Mouse (Mus musculus): ENCODE results near the gene Ino80b. TPM values are rescaled to one million over a fixed set of nuclear protein-coding genes. Genes with fewer than 3 reads are reported as not detected.

The Ino80b gene
- polyA plus RNA-seq, 1 experiment from 2014 or later = 18.2 TPM

DNA sequence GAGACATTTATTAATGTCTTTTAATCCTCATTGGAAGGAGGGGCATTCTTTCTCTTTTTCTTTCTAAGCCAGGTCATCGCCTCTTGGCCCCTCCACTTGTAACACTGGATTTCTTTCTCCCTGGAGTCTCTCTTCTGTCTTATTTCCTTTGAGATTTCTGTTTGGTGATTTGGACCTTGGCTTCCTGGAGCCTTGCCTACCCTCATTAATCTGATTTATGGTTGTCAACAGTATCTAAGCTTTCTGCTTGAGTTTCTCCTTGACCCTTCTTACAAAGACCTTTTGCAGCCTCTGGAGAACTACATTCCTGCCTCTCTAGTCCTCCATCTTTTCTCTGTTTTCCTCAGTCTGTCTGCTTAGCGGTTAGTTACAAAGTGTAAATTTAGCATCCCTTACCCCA is 26.8 kb downstream of the Ino80b start:
- no peak for ATAC-seq (ENCODE audit: insufficient number of reproducible peaks, low FRiP score, low TSS enrichment, low read depth)
- no peak overlapping the region for H3K9ac ChIP-seq
- H3K9me3 ChIP-seq (replicated peaks) = no peaks in the 10 kb centered on the region
- no peak overlapping the region for H3K27ac ChIP-seq (replicated peaks)
- H3K36me3 ChIP-seq = no peaks in the 10 kb centered on the region
- no peak overlapping the region for H3K4me2 ChIP-seq (replicated peaks)
- peaks cover 8% of the 10 kb centered on the region for H3K27me3 ChIP-seq
- H3K4me1 ChIP-seq = peaks cover 21% of the 10 kb centered on the region
- 75% methylated on average over 2 of the region's 2 CpGs for WGBS
- H3K4me3 ChIP-seq (replicated peaks) = no peak overlapping the region

DNA sequence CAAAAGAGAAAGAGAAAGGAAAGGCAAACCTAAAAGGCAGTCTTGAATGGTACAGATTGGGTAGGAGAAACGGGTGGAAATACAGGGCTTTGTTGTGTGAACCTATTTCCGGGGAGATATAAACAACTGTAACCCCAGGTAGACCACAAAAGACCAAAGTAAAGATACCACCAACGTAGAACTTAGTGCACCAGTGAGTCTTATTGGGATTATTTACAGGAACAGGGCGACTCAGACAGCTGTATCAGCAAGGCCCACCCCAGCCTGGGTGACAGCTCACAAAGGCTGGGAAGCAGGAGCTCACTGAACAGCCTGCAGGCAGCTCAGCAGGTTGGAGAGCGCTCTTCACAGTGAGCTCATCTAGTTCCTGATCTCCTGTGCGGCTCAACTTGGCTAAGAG is 29.3 kb downstream of the Ino80b start:
- 32% methylated on average over 6 of the region's 6 CpGs for WGBS
- ATAC-seq (ENCODE audit: insufficient number of reproducible peaks, low FRiP score, low TSS enrichment, low read depth) = no peak
- Histone ChIP-seq H3K9ac (no peak overlapping the region), H3K9me3 (replicated peaks) (no peaks in the 10 kb centered on the region), H3K27ac (replicated peaks) (no peak overlapping the region), H3K36me3 (no peaks in the 10 kb centered on the region), H3K4me1 (0 out of 2 replicates have a peak, but pooled peaks cover 4% of the 10 kb centered on the region), H3K4me3 (replicated peaks) (no peak overlapping the region), H3K4me2 (replicated peaks) (no peak overlapping the region), H3K27me3 (peaks cover 23% of the 10 kb centered on the region)

DNA sequence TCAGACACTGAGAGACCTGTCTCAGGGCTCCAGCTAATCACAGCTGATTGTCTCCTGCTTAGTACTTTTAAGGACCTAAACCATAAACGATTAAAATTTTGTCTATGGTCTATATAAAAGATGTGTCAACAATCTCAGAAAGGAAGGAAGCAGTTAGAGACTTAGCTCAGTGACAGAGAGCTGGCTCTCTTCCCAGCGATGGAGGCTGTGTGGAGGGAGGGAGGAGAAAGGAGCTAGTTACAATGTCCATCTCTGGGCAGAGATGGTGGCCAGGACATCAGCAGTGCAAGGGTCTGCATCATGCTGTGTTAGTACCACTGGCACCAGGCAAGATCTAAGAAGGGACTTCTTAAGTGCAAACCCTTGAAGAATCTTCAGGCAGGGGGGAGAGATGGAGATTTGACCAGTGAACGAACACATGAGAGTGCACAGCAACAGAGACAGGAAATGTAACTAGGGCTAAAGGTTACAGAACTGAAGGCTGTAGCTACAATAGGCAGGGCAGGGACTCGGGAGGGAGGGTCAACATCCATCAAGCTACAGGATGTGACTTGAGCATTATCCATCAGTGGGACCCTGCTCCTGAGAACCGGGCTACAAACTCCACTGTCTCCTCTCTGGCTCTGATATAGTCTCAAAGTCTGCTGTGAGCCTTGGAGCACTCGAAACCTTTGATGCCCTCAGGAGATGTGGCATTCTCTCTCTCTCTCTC is 32.7 kb downstream of the Ino80b start:
- H3K9ac ChIP-seq = no peak overlapping the region
- no peak for ATAC-seq (ENCODE audit: insufficient number of reproducible peaks, low FRiP score, low TSS enrichment, low read depth)

DNA sequence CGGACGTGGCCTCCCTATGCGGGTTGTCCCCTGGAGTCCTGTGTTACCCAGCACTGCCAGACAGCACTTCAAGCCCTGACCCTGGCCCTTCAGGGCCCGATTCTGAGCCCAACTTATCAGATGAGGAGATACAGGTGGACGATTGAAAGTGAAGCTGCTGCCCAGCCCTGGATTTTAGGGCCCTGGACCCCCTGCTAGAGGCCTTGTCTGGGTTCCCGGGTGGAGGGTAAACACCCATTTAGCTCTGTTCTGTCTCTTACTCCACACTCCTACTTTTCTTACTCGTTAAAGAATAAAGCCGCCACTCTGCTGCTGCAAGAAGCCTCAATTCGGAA is 37.3 kb downstream of the Ino80b start:
- Histone ChIP-seq H3K4me2 (replicated peaks) (peak overlapping the region; percentile 38; the same call in 1 of the 2 replicates), H3K4me1 (peaks cover 19% of the 10 kb centered on the region), H3K9ac (no peak overlapping the region), H3K36me3 (no peaks in the 10 kb centered on the region), H3K27ac (replicated peaks) (no peak overlapping the region), H3K27me3 (peaks cover 84% of the 10 kb centered on the region), H3K4me3 (replicated peaks) (peak overlapping the region; percentile 16; the same call in 1 of the 2 replicates), H3K9me3 (replicated peaks) (no peaks in the 10 kb centered on the region)
- ATAC-seq (ENCODE audit: insufficient number of reproducible peaks, low FRiP score, low TSS enrichment, low read depth) = no peak
- WGBS = 10% methylated on average over 9 of the region's 9 CpGs

More for the DNA sequence above, 32.7 kb downstream of the Ino80b start:
- Histone ChIP-seq H3K36me3 (no peaks in the 10 kb centered on the region), H3K27me3 (peaks cover 49% of the 10 kb centered on the region), H3K4me2 (replicated peaks) (no peak overlapping the region), H3K27ac (replicated peaks) (no peak overlapping the region), H3K4me3 (replicated peaks) (no peak overlapping the region), H3K9me3 (replicated peaks) (no peaks in the 10 kb centered on the region), H3K4me1 (peaks cover 3% of the 10 kb centered on the region)
- whole genome bisulfite sequencing = 31% methylated on average over 6 of the region's 6 CpGs

DNA sequence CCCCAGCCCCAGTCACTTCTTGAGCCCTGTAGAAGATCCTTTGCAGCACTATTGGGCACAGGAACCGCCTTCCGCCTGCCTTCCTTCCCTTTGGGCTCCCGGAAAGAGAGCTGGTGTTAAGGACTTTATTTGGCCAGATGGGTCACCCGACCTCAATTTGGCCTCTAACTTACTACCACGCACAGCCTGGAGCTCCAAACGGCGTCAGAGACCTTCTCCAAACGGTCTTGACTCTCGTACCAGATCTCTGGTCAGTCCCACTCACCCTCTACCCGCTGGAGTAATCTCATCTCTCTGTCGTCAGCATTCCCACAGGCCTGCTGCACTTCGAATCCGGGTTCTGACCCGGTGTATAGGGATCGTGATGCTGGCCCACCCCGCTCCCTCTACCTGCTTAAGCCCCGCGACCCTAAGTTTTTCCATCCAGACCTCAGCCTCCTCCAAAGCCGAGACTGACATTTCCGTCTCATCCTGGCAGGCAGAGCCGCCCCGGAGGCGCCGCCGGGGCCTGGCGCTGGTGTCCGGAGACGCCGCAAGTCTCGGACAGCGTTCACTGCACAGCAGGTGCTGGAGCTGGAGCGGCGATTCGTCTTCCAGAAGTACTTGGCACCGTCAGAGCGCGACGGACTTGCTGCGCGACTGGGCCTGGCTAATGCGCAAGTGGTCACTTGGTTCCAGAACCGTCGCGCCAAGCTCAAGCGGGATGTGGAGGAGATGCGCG is 37.9 kb downstream of the Ino80b start:
- Histone ChIP-seq H3K27me3 (peaks cover 84% of the 10 kb centered on the region), H3K9ac (no peak overlapping the region), H3K27ac (replicated peaks) (no peak overlapping the region), H3K36me3 (peaks cover 1% of the 10 kb centered on the region; the same call in 1 of the 2 replicates), H3K4me1 (peaks cover 19% of the 10 kb centered on the region), H3K9me3 (replicated peaks) (no peaks in the 10 kb centered on the region), H3K4me2 (replicated peaks) (peak overlapping the region; percentile 38), H3K4me3 (replicated peaks) (peak overlapping the region; percentile 16)
- no peak for ATAC-seq (ENCODE audit: insufficient number of reproducible peaks, low FRiP score, low TSS enrichment, low read depth)
- WGBS = 4% methylated on average over 47 of the region's 47 CpGs

DNA sequence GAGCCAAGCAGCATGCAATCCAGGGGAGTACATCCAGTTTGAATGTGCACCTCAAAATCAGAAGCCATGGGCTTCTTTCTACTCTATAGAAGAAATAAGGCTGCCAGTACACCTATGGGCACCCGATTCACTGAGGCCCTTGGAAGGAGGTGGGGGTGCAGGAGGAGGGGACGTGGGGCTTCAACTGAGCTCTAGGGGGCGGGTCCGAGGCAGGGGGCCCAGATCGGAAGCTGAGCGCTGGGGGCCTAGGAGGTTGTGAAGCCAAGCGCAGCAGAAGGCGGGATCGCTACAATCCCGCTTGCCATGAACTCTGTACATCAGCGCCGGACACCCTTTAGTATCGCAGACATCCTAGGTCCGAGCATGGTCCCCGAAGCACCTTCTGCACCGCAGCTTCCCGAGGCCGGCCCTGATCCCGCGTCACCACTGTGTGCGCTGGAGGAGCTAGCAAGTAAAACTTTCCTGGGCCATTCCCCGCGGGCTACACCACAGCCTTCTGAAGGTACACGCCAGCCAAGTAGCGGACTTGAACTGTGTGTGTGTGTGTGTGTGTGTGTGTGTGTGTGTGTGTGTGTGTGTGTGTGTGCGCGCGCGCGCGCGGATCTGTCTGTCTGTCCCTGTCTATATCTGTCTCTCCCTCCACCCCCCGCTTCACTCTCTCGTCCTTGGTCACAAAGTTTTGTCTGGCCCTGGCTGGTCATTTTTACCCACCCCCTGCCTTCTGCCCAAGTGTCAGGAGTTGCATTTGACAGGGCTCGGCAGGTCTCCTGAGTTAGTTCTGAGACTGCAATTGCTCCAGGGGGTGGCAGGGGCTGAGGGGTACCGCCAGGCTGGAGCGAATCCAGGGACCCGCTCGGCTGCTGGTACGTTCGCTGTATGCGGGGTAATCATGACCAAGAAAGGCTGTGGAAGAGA is 38.9 kb downstream of the Ino80b start, which contains the start of gene Lbx2:
Lbx2 (plus strand) TSS at position 247 of the 915 bp plus-strand sequence.
- no peak for ATAC-seq (ENCODE audit: insufficient number of reproducible peaks, low FRiP score, low TSS enrichment, low read depth)
- H3K36me3 ChIP-seq = peaks cover 9% of the 10 kb centered on the region
- H3K9ac ChIP-seq = no peak within 1 kb of the TSS
- peak within 1 kb of the TSS; percentile 28 for H3K4me3 ChIP-seq (replicated peaks)
- peaks cover 81% of the 10 kb centered on the region for H3K27me3 ChIP-seq
- H3K27ac ChIP-seq (replicated peaks) = no peak within 1 kb of the TSS
- peak within 1 kb of the TSS; percentile 38 for H3K4me2 ChIP-seq (replicated peaks)
- 6% methylated on average over 41 of the region's 42 CpGs for WGBS
- peaks cover 19% of the 10 kb centered on the region for H3K4me1 ChIP-seq
- no peaks in the 10 kb centered on the region for H3K9me3 ChIP-seq (replicated peaks)

DNA sequence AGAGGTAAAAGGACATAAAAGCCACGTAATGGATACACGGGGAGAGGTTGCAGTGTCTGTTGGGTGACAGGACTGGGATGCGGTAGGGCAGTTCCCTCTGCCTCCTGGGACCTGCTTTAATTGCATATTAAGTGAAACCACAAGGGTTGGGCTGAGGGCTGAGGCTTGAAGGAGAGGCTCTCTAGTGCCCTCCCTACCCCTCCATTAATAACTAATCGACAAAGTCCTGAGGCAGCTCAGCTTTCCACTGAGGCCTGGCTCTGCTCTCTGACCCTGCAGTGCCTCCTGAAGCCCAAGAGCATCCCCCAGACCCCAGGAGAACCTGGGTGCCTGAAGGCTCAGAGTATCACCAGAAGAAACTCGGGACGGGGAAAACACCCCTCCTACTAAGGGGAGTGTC is 40.8 kb downstream of the Ino80b start:
- H3K9me3 ChIP-seq (replicated peaks) = no peaks in the 10 kb centered on the region
- no peak overlapping the region for H3K9ac ChIP-seq
- no peak overlapping the region for H3K4me2 ChIP-seq (replicated peaks)
- no peak for ATAC-seq (ENCODE audit: insufficient number of reproducible peaks, low FRiP score, low TSS enrichment, low read depth)
- H3K4me1 ChIP-seq = peaks cover 20% of the 10 kb centered on the region
- no peak overlapping the region for H3K4me3 ChIP-seq (replicated peaks)
- 8% methylated on average over 6 of the region's 6 CpGs for WGBS
- H3K27ac ChIP-seq (replicated peaks) = no peak overlapping the region
- H3K36me3 ChIP-seq = peaks cover 27% of the 10 kb centered on the region
- peaks cover 72% of the 10 kb centered on the region for H3K27me3 ChIP-seq

DNA sequence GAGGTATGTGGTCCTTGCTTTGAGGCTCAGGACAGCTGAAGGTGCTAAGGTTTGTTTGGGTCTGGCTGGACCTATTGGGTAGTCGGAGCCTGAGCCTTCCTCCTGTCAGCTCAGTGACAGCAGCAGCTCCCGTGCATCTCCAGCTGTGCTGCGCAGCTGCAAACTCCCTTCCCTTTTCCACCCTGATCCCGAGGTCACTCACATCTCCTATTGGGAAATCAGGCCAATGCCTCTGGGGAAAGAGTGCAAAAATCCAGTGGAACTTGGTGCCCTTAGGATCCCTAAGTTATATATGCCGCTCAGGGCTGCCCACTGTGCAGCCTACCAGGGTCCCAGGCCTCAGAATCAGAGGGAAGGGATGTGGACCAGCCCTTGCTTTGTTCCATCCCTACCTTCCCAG is 41.7 kb downstream of the Ino80b start:
- Histone ChIP-seq H3K4me2 (replicated peaks) (no peak overlapping the region), H3K36me3 (peaks cover 27% of the 10 kb centered on the region), H3K27me3 (peaks cover 64% of the 10 kb centered on the region), H3K4me1 (peaks cover 30% of the 10 kb centered on the region), H3K27ac (replicated peaks) (no peak overlapping the region), H3K9ac (no peak overlapping the region), H3K9me3 (replicated peaks) (no peaks in the 10 kb centered on the region), H3K4me3 (replicated peaks) (no peak overlapping the region)
- ATAC-seq (ENCODE audit: insufficient number of reproducible peaks, low FRiP score, low TSS enrichment, low read depth) = no peak
- WGBS = 15% methylated on average over 5 of the region's 5 CpGs

DNA sequence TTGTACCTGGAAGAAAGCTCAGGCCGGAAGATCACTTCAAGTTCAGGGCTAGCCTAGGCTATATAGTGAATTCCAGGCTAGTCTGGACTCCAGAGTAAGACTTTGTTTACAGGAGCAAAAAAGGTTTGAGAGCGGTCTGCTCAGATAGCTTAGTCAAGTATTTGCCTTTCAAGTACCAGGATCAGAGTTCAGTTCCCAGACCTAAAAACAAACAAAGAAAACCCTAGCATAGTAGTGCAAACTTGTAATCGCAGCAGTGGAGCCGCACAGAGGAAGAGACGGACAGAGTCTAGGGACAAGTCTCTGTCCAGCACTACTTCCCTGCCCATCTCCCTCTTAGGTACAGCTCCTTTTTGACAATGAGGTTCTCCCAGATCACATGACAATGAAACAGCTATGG is 45.0 kb downstream of the Ino80b start:
- no peak overlapping the region for H3K9ac ChIP-seq
- H3K27ac ChIP-seq (replicated peaks) = no peak overlapping the region
- peaks cover 27% of the 10 kb centered on the region for H3K36me3 ChIP-seq
- no peak overlapping the region for H3K4me3 ChIP-seq (replicated peaks)
- ATAC-seq (ENCODE audit: insufficient number of reproducible peaks, low FRiP score, low TSS enrichment, low read depth) = no peak
- H3K4me1 ChIP-seq = peaks cover 20% of the 10 kb centered on the region
- H3K4me2 ChIP-seq (replicated peaks) = no peak overlapping the region
- H3K27me3 ChIP-seq = peaks cover 45% of the 10 kb centered on the region
- no peaks in the 10 kb centered on the region for H3K9me3 ChIP-seq (replicated peaks)
- WGBS = 95% methylated on average over 5 of the region's 5 CpGs

DNA sequence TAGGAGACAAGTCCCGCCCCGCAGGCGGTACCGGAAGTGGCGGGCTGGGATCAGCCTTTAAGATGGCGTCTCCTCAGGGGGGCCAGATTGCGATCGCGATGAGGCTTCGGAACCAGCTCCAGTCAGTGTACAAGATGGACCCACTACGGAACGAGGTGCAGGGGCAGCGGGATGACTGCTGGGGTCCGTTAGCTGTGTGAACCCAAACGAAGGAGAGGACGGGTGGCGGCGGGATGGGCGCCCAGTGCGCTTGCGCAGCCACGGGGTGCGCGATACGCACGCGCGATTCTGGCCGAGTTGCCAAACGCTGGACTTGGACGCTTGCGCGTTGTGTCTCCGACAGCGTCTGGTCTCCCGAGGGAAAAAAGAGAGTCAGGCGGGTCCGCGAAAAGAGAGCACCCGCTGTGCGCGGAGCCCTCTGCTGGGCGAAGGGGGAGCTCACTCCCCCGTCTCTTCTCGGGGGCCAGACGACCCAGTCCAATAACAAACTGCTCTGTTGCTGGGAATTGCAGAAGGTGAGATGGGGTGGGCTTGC is 46.8 kb downstream of the Ino80b start:
- H3K9ac ChIP-seq = peak overlapping the region; percentile 66
- WGBS = under 1% methylated on average over 46 of the region's 46 CpGs
- H3K4me3 ChIP-seq (replicated peaks) = peak overlapping the region; percentile 80
- H3K27me3 ChIP-seq = peaks cover 44% of the 10 kb centered on the region
- peak; percentile 93 for ATAC-seq (ENCODE audit: insufficient number of reproducible peaks, low FRiP score, low TSS enrichment, low read depth)
- H3K27ac ChIP-seq (replicated peaks) = peak overlapping the region; percentile 94
- peaks cover 20% of the 10 kb centered on the region for H3K4me1 ChIP-seq
- peaks cover 27% of the 10 kb centered on the region for H3K36me3 ChIP-seq
- H3K4me2 ChIP-seq (replicated peaks) = peak overlapping the region; percentile 96
- H3K9me3 ChIP-seq (replicated peaks) = no peaks in the 10 kb centered on the region
